Mouse (Mus musculus): Measurements from ENCODE around the gene AC134908.4.

DNA sequence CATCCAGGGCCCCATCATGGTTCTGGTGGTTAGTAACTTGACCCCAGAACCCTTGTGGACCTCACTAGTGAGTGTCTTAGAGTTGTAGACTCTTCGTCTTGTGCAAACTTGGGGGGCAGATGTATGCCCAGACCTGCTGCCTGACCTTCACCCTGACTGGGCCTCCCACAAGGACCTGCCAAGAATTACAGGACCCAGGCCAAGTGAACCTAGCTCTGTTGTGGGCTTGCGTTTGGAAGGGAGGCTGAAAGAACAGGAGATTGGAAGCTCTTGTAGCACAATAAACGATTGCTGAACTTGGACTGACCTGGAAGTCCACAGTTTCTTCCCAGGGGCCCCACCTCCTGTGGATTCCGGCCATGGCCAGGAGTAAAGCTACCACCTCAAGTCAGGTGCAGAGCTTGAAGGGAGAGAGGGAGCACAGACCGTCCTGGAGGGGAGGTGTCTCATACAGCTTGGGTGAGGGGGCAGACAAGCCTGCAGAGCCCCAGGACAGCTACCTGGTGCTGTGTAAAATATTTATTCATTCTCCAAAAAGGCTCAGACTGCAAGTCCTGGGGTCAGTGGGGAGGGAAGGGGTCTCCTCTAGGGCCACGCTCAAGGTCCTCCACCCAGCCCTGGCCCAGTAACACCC lies 38.6 kb upstream of the AC134908.4 start:
- no peak for TF ChIP-seq CTCF (IDR thresholded peaks at IDR 0.05; ENCODE audit: insufficient read depth, low read depth, low read length)
- no peak for TF ChIP-seq POLR2A (IDR thresholded peaks at IDR 0.05; ENCODE audit: insufficient read depth, low read depth, low read length)
